Mouse (Mus musculus) WW6 (cell line): ENCODE measurements around the gene Slain2.
"Not testable (repeated sequence)": the region's sequence is repeated elsewhere in the genome, so short reads cannot be mapped to it uniquely, and the experiment has no call there.

Experiments used
- DNase-seq: peaks from one replicate; pipeline ENCODE4 v3.0.0-alpha.2; 2013; ENCODE audit warnings: low read depth, low spot score

The Slain2 gene

GRCm38 (mm10) chr5:73012884-73013610 is 98.9 kb downstream of the Slain2 start:
- DNase-seq: not testable (repeated sequence)

GRCm38 (mm10) chr5:73013611-73014287 is 99.6 kb downstream of the Slain2 start:
- not testable (repeated sequence) for DNase-seq

- no peak for DNase-seq
Measured at GRCm38 (mm10) chr5:73014745-73015144, 100.6 kb downstream of the Slain2 start.

GRCm38 (mm10) chr5:73023801-73024200 is 109.7 kb downstream of the Slain2 start:
- DNase-seq: no peak
